Mouse (Mus musculus) brain, embryonic 14.5 days (tissue): ENCODE measurements at regions not wholly inside any gene's neighbourhood (a gene's known extent, or its start where the extent isn't known, plus 50 kb on each side); places are given as distances from the start of the nearest gene placed in this dataset.

Experiments
- CTCF ChIP-seq: fragments of 200-500 bp; IDR thresholded peaks from 2 replicates; pipeline ENCODE4 v1.5.1; 2012; ENCODE audit warnings: inconsistent platforms, mild to moderate bottlenecking, moderate library complexity, borderline replicate concordance; ENCODE audit not compliant: insufficient read depth, insufficient read length; ENCODE audit errors: extremely low read depth
- POLR2A ChIP-seq: fragments of 200-500 bp; IDR thresholded peaks from 2 replicates; pipeline ENCODE4 v1.6.1; 2012; ENCODE audit warnings: mild to moderate bottlenecking, inconsistent platforms, borderline replicate concordance; ENCODE audit not compliant: poor library complexity, insufficient read depth, insufficient read length, severe bottlenecking; ENCODE audit errors: extremely low read depth

- TF ChIP-seq CTCF = no peak
- TF ChIP-seq POLR2A = no peak
Observed at GRCm38 (mm10) chr2:16820442-16820841, 464.3 kb downstream of the Plxdc2 start.
